Comparison of ENCODE assay signal across 8 mouse cellular contexts in the genomic region with DNA sequence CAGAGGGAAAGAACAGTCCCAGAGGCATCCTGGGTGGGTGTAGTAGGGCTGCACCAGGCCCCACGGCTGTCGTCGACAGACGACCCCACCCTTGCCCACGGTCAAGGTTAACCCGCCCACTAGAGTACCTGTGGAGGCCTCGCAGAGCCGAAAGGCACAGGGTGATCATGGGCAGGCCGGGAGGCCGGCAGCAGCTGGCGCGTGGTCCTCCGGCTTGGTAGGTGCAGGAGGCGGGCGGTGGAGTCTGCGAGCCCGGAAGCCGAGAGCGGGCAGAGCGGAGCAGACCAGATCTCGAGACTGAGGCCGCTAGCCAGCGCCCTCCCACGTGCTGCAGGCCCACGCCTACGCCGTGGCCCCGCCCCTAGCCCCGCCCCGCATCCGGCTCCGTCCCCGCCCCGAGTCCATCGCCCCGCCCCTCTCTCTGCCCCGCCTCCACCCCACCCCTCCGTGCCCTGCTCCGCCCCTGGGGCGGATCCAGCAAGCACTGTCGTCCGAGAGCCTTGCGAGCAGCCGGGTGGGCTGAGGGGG. TPM values are rescaled to one million over a fixed set of nuclear protein-coding genes. Genes with fewer than 3 reads are reported as not detected.
DNase-seq lines count a peak whose midpoint lies in the region; ATAC-seq lines count a peak whose summit lies in the region.

A gene (minus strand): TSS at position 327 of the 528 bp plus-strand sequence.
A gene (plus strand): TSS at position 454 of the 528 bp plus-strand sequence.

- H3K9me3 ChIP-seq in hindbrain, embryonic 16.5 days (ENCODE audit: control insufficient read depth, low read length), result no peaks in the 10 kb centered on the region

- peak within 1 kb of the TSS; percentile 86 for H3K27ac ChIP-seq in hindbrain, embryonic 16.5 days (ENCODE audit: low read depth, low read length)

- peak within 1 kb of the TSS; percentile 88 for H3K4me2 ChIP-seq in hindbrain, embryonic 16.5 days (ENCODE audit: low read length)

- ATAC-seq in hindbrain, embryonic 16.5 days, result peak; percentile 96

- H3K27me3 ChIP-seq in hindbrain, embryonic 16.5 days (replicated peaks; ENCODE audit: control insufficient read depth, insufficient read depth, low read length), result no peaks in the 10 kb centered on the region

- DNase-seq in ZHBTc4 (ENCODE audit: low read depth, low spot score), result peak; percentile 94
- DNase-seq in cerebellum, postnatal 4 days (ENCODE audit: low spot score in 2 of 2), result peak; percentile 60 to 87
- peak; percentile 79 for DNase-seq in gastrocnemius, adult 18-20 months (ENCODE audit: low spot score)
- DNase-seq in left cerebral cortex, adult 11 months (ENCODE audit: low spot score), result peak; percentile 69
- DNase-seq in lung, postnatal 36 days, result peak; percentile 88
- DNase-seq in retina, postnatal 1 day, result peak; percentile 91
- DNase-seq in thymus, postnatal 4 days, result peak; percentile 91

- H3K36me3 ChIP-seq in hindbrain, embryonic 16.5 days (ENCODE audit: control insufficient read depth, insufficient read depth, low read length), result peaks cover 2% of the 10 kb centered on the region; the same call in 1 of the 2 replicates

- H3K4me3 ChIP-seq in hindbrain, embryonic 16.5 days (ENCODE audit: low read length), result peak within 1 kb of the TSS; percentile 82

- peak within 1 kb of the TSS; percentile 83 for H3K9ac ChIP-seq in hindbrain, embryonic 16.5 days (ENCODE audit: low read depth, low read length)

- 0% methylated on average over 18 of the region's 44 CpGs for WGBS in hindbrain, embryonic 16.5 days

- H3K4me1 ChIP-seq in hindbrain, embryonic 16.5 days (ENCODE audit: control insufficient read depth, insufficient read depth, low read depth, low read length), result peaks cover 13% of the 10 kb centered on the region

RNA-seq across cellular contexts. Expression of the first gene that starts in this region (rescaled TPM):
- 1 to 10 TPM; 4.7 to 7.0 TPM for total RNA-seq in gastrocnemius, adult 18-20 months (2021)
- polyA plus RNA-seq in hindbrain, embryonic 16.5 days (2015; fragmentation: Nextera tagmentation; extraction: Ambion mirVana), result 66.4 and 68.3 TPM in 2 replicates

RNA-seq across cellular contexts. Expression of the second gene that starts in this region (rescaled TPM):
- under 1 TPM; 0.30 to 0.57 TPM for total RNA-seq in gastrocnemius, adult 18-20 months (2021)
- 32.5 and 34.0 TPM in 2 replicates for polyA plus RNA-seq in hindbrain, embryonic 16.5 days (2015; fragmentation: Nextera tagmentation; extraction: Ambion mirVana)

Comparison
In these comparisons a context has a peak if more than half of its experiments do, and no peak if none do; other contexts are left out.
1. Peak in every context shown above with its lines: DNase-seq, ATAC-seq, H3K4me3 ChIP-seq and H3K27ac ChIP-seq.